Mouse (Mus musculus) monocyte, adult 5-6 weeks (primary cell): ENCODE measurements around the gene Cblb. TPM values are rescaled to one million over a fixed set of nuclear protein-coding genes. Genes with fewer than 3 reads are reported as not detected.
A peak's percentile ranks its signal among the peaks of the same experiment; 100 is the strongest.

Source experiments
- ATAC-seq: fragments of 153-309, 156-312 bp; replicated peaks from 2 replicates; pipeline ENCODE4 v1.8.0; 2017; ENCODE audit warnings: mild to moderate bottlenecking; ENCODE audit not compliant: low TSS enrichment, insufficient number of reproducible peaks, severe bottlenecking, poor library complexity, low FRiP score
- total RNA-seq: library from RNA; stranded (forward); fragments of 200-1000, 200-491, 200-594 nt; gene quantifications from 3 replicates; pipeline ENCODE4 v1.2.3, GENCODE M21; 2017

Gene Cblb
- total RNA-seq, 1 experiment from 2014 or later: 61.3 TPM

DNA sequence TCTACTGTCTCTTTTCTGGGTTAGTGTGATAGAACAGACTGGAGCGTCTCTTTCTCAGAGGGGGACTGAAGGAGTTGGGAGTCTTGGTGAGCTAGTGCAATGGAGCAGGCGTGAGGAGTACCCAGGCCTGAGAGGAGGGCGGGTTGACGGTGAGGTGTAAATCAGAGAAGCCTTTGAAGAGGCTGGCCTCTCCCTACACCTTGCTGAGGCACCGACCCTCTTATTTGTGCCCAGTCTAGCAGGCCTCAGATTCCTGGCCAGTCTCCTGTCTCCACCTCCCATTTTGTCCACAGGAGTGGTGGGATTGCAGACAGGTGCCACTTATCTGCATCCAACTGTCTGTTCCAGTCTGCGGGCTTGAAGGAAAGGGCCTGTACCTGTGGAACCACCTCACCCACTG, 117.0 kb downstream of the Cblb start:
- no peak for ATAC-seq

DNA sequence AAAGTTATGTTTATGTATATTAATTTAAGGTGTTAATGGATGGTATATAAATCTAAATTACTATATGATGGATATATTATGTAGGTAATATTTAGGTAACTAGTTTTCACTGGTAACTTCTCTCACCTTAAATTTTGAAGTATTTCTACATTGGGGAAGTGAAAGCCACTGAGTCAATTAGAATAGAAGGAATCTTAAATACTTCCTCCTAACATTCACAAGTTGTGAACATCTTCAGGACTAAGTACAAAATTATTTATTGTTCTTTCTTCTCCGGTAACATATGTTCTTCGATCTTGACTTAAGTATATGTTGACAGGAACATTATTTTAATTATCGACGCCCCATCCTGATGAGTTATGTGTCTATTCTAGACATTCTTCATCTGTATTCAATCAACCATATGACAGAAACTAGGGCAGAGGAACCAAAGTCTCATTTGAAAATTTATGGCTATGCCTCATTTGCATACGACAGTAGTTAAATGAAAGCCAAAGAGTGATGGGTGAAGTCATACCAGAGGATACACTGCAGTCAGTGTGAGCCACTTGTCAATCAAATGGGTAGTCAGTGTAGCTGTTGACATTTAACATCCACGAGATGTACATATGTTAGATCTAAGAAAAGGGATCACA, 118.2 kb downstream of the Cblb start:
- ATAC-seq: peak; percentile 48

DNA sequence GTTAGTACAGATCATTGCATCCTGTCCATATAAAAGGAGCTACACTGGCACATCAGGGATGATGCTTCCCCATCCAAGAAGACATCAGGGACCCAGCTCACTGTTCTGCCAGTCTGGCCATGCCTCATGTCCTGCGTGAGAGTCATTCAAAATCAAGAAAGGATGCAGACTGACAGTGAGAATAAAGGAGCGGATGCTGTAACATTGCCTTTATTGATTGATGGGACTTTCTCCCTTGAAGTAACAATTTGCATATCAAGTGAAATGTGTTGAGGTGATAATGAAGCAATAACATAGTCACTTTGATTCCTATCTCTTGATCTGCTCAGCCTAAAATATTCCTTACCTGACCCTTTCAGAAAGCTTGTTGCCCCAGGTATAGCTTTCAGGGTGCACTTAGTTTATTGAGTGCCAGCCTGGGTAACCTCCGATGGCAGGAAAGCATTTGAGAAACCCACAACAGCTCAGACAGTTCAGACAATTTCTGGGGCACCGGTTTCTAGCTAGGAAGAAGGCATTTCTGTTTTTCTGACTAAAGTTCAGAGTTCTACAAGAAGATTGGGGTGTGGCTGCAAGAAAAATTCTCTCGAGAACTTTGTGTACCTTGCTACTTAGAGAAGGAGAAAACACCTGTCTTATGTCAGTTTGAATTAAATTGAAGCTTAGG, 124.1 kb downstream of the Cblb start:
- no peak for ATAC-seq

DNA sequence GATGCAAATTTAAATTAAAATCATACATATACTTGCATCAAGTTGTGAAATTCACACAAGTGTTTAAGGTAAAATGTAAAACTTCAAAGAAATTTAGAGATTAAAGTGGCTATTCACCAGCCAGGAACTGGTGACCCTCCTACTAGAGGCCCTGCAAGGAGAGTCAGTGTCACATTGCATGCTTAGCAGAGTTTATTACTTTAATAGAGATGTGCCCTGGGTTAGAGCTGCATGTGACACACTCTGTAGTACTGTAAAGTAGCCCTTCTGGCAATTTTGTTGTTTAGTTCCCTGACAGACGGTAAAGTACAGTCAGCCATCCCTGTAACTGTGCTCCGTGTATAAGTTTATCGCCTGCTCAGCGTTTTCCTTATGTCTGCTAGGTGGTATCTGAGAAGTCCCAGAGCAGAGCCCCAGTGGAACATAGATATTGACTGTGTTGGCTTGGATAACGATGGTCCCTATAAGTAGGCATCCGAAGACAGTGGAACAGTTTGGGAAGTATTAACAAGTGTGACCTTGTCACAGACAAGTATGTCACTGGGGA, 129.0 kb downstream of the Cblb start:
- ATAC-seq: no peak

DNA sequence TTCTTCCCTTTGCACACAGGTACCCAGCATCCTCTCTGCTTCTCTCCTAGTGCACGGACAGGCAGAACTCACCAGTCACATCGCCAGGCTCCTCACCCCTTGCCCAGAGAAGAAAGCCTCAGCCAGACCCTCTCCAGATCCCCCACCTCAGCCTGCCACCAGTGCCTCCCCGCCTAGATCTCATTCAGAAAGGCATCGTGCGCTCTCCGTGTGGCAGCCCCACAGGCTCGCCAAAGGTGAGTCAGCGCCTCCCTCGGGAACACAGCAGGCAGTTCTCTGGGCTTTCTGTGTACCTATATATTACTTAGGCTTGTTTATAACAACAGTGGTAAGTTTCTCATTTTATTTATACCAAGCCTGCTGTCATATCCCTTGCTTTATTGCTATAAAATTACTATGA, 133.2 kb downstream of the Cblb start:
- ATAC-seq: no peak

DNA sequence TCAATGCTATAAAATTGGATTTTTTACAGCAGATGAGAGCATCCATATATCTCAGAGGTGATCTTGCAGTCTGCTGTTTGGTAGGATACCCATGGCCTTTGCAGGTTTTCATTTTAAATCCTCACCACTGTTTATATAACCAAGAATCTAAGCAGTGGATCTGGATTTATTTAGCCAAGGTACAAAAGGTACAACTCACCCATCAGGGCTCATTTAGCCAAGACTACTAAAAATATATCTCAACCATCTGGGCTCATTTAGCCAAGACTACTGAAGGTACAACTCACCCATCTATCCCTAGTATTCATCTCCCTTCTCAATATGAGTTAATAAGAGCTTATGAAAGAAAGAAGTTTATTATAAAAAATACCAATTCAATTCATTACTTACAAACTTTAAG, 142.2 kb downstream of the Cblb start:
- ATAC-seq: no peak

DNA sequence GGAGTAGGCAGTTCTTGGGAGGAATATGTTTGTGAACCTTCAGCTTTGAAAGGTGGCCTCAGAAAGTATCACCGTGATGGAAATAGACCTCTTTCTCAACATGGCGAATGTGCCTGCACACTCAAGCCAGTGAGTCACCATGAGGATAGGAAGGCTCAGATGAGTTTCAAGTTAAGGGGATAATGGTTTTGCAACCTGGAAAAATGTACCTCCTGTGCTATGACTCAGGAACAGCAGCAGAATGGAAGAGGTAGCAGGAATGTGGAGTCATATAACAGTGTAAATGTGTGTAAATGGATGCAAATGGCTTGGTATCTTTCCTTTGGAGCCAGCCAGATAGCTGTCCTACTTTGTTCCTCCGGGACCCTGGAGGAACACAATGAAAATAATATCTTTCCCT, 148.8 kb downstream of the Cblb start:
- ATAC-seq: no peak

DNA sequence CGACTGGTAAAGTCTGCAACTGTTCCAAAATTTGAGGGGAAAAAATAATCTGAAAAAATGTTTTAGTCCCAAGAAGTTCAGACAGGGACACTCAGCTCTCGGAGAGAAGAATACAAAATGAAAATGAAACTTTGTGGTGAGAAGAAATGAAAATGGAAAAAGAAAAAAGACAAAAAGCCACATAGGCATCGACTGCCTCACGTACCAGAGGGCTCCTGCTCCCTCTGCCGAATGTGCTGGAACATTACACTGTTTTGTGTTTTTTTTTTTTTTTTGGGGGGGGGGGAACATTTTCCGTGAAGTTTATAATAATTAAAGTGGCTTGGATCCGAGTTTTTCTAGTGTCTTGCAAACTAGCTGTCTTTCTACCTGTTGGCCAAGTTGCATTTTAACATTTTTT, 151.0 kb downstream of the Cblb start:
- ATAC-seq: peak; percentile 65

DNA sequence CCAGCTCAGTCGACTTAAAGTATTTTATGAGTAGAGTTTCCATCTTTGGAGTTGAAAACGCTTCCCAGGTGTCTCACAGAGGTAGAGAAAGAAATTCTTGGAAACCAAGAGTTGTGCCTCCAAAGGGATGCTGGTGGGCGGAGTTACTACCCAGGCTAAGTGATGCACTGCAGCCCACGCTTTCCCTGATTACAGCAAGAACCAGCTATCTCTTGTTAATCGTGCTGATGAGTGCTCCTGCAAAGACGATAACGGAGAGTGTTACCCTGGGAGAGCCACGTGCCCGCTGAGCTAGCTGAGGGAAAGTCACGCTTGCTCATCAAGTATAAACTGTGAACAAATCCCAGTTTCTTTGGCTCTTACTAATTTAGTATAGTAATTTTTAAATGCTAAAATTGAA, 153.3 kb downstream of the Cblb start:
- ATAC-seq: no peak

DNA sequence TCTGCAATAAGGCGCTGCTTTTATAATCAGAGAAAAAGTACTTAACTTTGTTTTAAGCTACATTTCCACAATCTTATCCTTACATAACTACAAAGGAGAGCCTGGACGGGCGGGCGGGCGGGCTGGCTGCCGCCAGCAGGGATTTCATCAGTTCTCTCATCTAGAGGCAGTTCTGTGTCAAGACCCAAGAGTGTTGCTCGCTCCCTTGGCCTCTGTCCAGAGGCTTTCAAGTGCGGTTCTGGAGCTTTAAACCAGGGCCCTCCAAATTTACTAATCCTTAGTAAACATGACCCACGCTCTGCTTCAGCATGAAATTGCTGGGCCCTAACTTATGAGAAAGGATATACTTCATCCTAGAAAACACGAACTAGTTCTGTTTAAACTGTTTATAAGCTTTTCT, 155.7 kb downstream of the Cblb start:
- no peak for ATAC-seq

DNA sequence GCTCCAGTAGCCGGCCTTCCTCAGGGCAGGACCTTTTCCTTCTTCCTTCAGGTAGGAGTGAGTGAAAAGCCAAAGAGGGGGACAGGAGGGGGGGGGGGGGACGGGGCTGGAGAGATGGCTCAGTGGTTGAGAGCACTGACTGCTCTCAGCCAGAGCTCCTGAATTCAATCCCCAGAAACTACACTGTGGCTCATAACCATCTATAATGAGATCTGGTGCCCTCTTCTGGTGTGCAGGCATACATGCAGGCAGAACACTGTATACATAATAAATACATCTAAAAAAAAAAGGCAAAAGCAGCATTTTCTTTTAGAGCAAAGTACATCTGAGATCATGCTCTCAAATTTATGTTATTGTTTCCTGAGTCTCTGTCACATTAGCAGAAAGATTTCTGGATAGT, 158.1 kb downstream of the Cblb start:
- ATAC-seq: no peak

DNA sequence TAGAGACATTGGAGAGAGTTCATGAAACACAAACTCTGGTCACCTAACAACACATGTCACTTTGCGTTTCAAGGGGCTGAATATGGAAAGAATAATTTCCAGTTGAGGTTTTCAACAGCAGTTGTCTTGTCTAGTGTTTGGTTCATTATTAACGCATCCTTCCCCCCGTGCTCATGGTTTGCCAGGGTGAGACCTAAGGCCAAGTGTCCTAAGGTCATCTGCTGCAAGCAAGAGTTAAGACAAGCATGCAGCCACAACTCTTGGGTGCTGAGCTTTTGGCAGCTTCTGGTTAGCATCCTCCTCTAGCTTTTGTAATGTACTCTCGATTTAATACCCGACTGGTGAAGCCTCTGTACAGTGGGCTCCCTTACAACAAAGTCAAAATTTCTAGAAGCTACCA, 159.7 kb downstream of the Cblb start:
- ATAC-seq: no peak

DNA sequence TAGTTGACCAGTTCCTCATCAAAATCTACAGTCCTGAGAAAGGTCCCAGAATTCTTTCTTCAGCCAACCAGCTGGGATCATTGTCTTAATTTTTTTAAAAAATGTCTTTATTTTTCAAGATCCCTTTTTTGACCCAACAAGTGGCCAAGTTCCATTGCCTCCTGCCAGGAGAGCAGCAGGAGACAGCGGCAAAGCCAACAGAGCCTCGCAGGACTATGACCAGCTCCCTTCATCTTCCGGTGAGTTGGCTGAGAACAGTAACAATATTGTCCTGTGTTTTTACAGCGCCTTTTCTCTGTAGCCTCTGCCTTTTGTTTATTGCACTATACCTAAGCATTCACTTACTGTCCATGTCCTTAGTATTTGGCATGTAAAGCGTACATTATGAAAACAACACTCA, 163.0 kb downstream of the Cblb start:
- no peak for ATAC-seq

DNA sequence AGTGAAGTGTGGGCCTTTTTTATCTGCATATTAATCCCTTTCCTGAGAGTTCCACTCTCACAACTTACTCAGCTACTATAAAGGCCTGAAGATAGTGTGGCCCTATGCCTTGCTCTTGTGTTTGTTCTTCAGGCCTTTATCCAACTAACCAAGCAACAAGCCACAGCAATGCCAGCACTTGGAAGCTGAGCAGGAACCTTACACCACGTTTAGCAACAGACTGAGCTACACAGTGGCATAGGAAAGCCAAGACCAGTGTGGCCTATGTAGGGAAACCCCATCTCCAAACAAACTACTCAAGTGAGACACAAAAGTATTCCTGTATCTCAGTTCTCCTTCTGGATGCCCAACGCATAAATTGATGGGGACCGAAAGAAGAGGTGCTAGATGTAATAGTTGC, 163.8 kb downstream of the Cblb start:
- no peak for ATAC-seq

DNA sequence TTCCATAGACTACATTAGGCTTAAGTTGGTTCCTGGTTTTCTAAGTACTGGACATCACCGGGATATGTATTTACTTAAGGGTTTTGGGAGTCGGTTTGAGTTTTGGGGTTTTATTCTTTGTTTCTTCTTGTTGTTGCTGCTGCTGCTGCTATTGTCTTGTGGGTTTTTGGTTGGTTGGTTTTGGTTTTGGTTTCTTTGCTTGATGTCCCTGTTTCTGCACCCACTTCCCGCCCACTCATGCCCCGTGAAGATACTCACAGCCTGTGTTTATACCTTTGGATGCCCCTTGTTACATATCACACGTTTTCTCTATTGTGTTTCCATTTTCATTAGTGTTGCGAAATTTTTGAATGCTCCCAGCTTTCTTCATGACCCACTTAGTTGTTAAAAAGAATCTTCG, 169.1 kb downstream of the Cblb start:
- ATAC-seq: no peak

DNA sequence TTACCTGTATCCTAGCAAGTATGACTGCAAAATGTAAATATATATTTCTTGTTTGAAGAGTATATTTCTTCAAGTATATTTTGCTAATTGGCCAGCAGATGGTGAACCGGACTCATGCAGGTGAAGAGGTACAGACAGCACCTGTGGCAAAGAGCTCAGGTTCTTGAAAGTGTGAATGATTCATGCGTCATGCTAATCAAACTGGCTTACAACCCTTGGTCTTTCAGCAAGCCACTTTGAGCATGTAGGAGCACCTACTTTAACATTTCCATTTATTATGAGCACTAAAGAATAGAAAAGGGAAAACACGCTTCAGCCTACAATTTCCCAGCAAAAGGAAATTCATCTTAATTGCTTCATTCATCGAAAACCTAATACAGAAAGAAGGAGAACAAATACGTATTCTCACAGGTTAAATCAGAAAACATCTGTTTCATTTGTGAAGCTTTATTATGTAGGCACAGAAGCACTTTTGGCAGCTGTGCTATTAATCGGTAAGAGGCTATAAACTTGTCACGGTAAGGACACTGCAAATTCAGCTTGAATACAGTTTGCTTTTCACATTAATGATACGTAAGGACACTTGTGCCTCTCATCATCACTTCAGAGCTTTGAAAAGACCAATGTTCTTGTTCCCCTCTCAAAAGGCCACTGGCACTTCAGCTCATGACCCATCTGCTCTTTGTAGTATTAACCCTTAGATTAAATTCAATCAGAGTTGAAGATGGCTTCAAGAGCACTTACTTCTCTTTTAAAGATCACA, 180.0 kb downstream of the Cblb start:
- ATAC-seq: no peak

DNA sequence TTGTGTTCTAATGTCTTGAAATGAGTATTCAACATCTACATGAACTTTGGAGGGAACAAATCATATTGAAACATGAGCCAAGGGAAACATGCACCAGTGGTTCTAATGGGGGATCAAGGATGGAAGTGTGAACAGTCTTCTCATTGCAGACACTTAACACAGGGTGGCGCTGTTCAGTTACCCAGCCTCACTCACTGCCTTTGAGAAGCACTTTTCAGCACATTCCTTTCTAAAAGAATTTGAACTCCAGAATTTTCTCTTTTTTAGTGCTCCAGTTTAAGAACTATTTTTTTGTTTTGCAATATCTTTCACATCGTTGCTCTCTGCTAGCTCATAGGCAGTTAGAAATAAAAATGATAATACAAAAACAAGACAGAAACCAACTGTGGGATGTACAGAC, 188.0 kb downstream of the Cblb start:
- ATAC-seq: peak; percentile 50; the same call in 1 of the 2 replicates

DNA sequence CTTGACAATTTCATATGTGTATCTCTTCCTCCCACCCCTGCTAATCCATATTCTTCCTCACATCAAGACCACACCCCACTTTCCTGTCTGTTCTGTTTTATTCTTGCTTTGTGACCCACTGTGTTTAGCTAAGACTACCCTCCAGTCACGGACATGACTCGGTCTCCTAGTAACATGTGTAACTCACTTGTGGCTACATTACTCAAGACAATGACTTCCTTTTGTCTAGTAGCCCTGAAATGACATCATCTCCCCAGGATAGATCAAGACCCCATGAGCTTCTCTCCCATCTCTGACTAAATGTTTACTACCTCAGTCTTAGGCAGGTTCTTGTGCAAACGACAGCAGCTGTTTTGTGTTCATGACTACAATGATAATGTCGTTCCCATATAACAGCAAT, 191.9 kb downstream of the Cblb start:
- no peak for ATAC-seq

DNA sequence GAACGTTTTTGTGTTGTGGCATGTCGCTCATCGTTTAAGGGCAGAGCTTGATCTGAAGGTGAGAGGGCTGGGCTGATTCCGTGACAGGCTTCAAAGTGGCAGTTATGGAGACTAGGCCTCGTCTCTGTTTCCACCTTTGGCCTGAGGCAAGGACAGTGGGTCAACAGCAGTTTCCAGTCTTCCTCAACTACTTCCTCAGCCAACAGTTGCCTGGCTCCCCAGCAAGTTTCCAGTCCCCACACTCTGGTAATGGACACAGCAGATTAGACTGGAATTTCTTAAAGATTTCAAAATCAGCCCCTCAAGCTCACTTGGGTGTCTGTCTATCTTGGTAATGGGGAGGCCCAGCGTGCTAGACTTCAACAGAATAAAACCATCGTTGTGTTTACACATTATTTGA, 198.4 kb downstream of the Cblb start:
- ATAC-seq: no peak

DNA sequence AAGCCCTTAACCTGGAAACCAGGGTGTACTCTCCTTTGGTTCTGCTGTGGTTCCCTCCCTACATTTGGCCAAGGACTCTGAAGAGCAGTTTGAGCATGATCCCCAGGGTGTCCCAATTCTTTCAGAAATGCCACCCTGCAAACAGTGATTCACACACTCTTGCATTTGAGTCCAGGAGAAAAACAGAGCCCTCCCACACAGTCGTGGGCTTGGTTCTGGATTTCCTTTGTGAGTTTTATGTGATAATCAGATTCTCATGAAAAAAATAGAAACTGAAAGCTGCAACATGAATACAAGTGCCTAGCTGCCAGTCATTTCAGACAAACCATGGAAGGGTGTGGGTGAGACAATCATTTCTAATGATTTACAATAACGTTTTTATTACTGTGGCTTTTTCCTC, 198.9 kb downstream of the Cblb start:
- no peak for ATAC-seq
